Mouse (Mus musculus): ENCODE measurements around the gene Gabra1.

Gene Gabra1

GRCm38 (mm10) chr11:42182825-42183152 is at the start of gene Gabra1:
Gabra1 (minus strand) TSS chr11:42182930.
- TF ChIP-seq CTCF (conservative IDR thresholded peaks at IDR 0.05; ENCODE audit: low read length) (no peak), NANOG (IDR thresholded peaks at IDR 0.05; ENCODE audit: borderline replicate concordance, low read length) (no peak), POU5F1 (IDR thresholded peaks at IDR 0.05; ENCODE audit: borderline replicate concordance, low read length) (no peak)
- H3K4me3 ChIP-seq (replicated peaks; ENCODE audit: low read length): peak within 1 kb of the TSS; percentile 72
- peaks cover 15% of the 10 kb centered on the region for H3K4me1 ChIP-seq (replicated peaks; ENCODE audit: low read depth, low read length)
- no peaks in the 10 kb centered on the region for H3K36me3 ChIP-seq (ENCODE audit: insufficient read depth, low read length)
- H3K27me3 ChIP-seq (ENCODE audit: insufficient read depth, low read length): peaks cover 40% of the 10 kb centered on the region
- H3K9me3 ChIP-seq (ENCODE audit: low read length): no peaks in the 10 kb centered on the region

- Histone ChIP-seq H3K27me3 (ENCODE audit: insufficient read depth, low read length) (peaks cover 40% of the 10 kb centered on the region), H3K4me3 (replicated peaks; ENCODE audit: low read length) (peak overlapping the region; percentile 72), H3K9me3 (ENCODE audit: low read length) (no peaks in the 10 kb centered on the region), H3K4me1 (replicated peaks; ENCODE audit: low read depth, low read length) (peaks cover 15% of the 10 kb centered on the region), H3K36me3 (ENCODE audit: insufficient read depth, low read length) (no peaks in the 10 kb centered on the region)
- TF ChIP-seq NANOG (IDR thresholded peaks at IDR 0.05; ENCODE audit: borderline replicate concordance, low read length) (no peak), CTCF (conservative IDR thresholded peaks at IDR 0.05; ENCODE audit: low read length) (no peak), POU5F1 (IDR thresholded peaks at IDR 0.05; ENCODE audit: borderline replicate concordance, low read length) (no peak)
Observed at GRCm38 (mm10) chr11:42181973-42182824, 531 bp downstream of the Gabra1 start.

DNA sequence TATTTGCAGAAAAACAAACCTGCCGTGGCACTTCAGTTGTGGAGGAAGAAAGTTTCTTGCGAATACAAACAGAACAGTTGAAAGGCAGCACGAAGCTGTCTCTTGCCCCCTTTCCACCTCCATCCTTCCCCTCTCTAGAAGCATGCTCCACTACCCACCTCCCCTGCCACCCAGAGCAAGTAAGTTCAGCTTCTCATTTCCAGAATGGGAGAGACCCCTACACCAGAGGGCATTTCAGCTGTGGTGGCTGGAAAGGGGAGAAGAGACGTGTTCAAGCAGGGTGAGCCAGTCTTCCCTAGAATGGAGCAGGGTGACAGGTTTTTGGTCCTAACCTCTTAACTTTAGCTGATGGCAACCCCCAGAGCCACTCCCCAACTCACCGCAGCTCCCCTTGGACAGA is 1.3 kb downstream of the Gabra1 start:
- TF ChIP-seq POU5F1 (IDR thresholded peaks at IDR 0.05; ENCODE audit: borderline replicate concordance, low read length) (no peak), NANOG (IDR thresholded peaks at IDR 0.05; ENCODE audit: borderline replicate concordance, low read length) (no peak), CTCF (conservative IDR thresholded peaks at IDR 0.05; ENCODE audit: low read length) (no peak)
- Histone ChIP-seq H3K36me3 (ENCODE audit: insufficient read depth, low read length) (no peaks in the 10 kb centered on the region), H3K9me3 (ENCODE audit: low read length) (no peaks in the 10 kb centered on the region)

GRCm38 (mm10) chr11:42179535-42179934 is 3.2 kb downstream of the Gabra1 start:
- Histone ChIP-seq H3K36me3 (ENCODE audit: insufficient read depth, low read length) (no peaks in the 10 kb centered on the region), H3K9me3 (ENCODE audit: low read length) (no peaks in the 10 kb centered on the region), H3K27me3 (ENCODE audit: insufficient read depth, low read length) (peaks cover 40% of the 10 kb centered on the region), H3K4me1 (replicated peaks; ENCODE audit: low read depth, low read length) (peaks cover 15% of the 10 kb centered on the region), H3K4me3 (replicated peaks; ENCODE audit: low read length) (no peak overlapping the region)
- no peak for TF ChIP-seq POU5F1 (IDR thresholded peaks at IDR 0.05; ENCODE audit: borderline replicate concordance, low read length)
- no peak for TF ChIP-seq CTCF (conservative IDR thresholded peaks at IDR 0.05; ENCODE audit: low read length)
- TF ChIP-seq NANOG (IDR thresholded peaks at IDR 0.05; ENCODE audit: borderline replicate concordance, low read length): no peak

More for the DNA sequence above, 1.3 kb downstream of the Gabra1 start:
- peaks cover 15% of the 10 kb centered on the region for H3K4me1 ChIP-seq (replicated peaks; ENCODE audit: low read depth, low read length)
- H3K27me3 ChIP-seq (ENCODE audit: insufficient read depth, low read length): peaks cover 40% of the 10 kb centered on the region
- H3K4me3 ChIP-seq (replicated peaks; ENCODE audit: low read length): peak overlapping the region; percentile 72; the same call in 1 of the 2 replicates

- TF ChIP-seq CTCF (conservative IDR thresholded peaks at IDR 0.05; ENCODE audit: low read length): no peak
- no peak for TF ChIP-seq NANOG (IDR thresholded peaks at IDR 0.05; ENCODE audit: borderline replicate concordance, low read length)
- no peak for TF ChIP-seq POU5F1 (IDR thresholded peaks at IDR 0.05; ENCODE audit: borderline replicate concordance, low read length)
- no peaks in the 10 kb centered on the region for H3K36me3 ChIP-seq (ENCODE audit: insufficient read depth, low read length)
Observed at GRCm38 (mm10) chr11:42178296-42178695, 4.4 kb downstream of the Gabra1 start.

GRCm38 (mm10) chr11:42151396-42151795 is 31.3 kb downstream of the Gabra1 start:
- Histone ChIP-seq H3K9me3 (ENCODE audit: low read length) (no peaks in the 10 kb centered on the region), H3K4me3 (replicated peaks; ENCODE audit: low read length) (no peak overlapping the region), H3K27me3 (ENCODE audit: insufficient read depth, low read length) (no peaks in the 10 kb centered on the region), H3K4me1 (replicated peaks; ENCODE audit: low read depth, low read length) (no peaks in the 10 kb centered on the region), H3K36me3 (ENCODE audit: insufficient read depth, low read length) (no peaks in the 10 kb centered on the region)
- no peak for TF ChIP-seq NANOG (IDR thresholded peaks at IDR 0.05; ENCODE audit: borderline replicate concordance, low read length)
- no peak for TF ChIP-seq POU5F1 (IDR thresholded peaks at IDR 0.05; ENCODE audit: borderline replicate concordance, low read length)
- TF ChIP-seq CTCF (conservative IDR thresholded peaks at IDR 0.05; ENCODE audit: low read length): no peak

More at GRCm38 (mm10) chr11:42178296-42178695, 4.4 kb downstream of the Gabra1 start:
- H3K27me3 ChIP-seq (ENCODE audit: insufficient read depth, low read length): peaks cover 32% of the 10 kb centered on the region
- H3K9me3 ChIP-seq (ENCODE audit: low read length): no peaks in the 10 kb centered on the region
- H3K4me3 ChIP-seq (replicated peaks; ENCODE audit: low read length): no peak overlapping the region
- H3K4me1 ChIP-seq (replicated peaks; ENCODE audit: low read depth, low read length): peaks cover 15% of the 10 kb centered on the region

GRCm38 (mm10) chr11:42116931-42117330 is 65.8 kb downstream of the Gabra1 start:
- H3K4me1 ChIP-seq (replicated peaks; ENCODE audit: low read depth, low read length): no peaks in the 10 kb centered on the region
- H3K4me3 ChIP-seq (replicated peaks; ENCODE audit: low read length): no peak overlapping the region
- H3K27me3 ChIP-seq (ENCODE audit: insufficient read depth, low read length): no peaks in the 10 kb centered on the region
- H3K9me3 ChIP-seq (ENCODE audit: low read length): peaks cover 7% of the 10 kb centered on the region
- TF ChIP-seq NANOG (IDR thresholded peaks at IDR 0.05; ENCODE audit: borderline replicate concordance, low read length) (no peak), POU5F1 (IDR thresholded peaks at IDR 0.05; ENCODE audit: borderline replicate concordance, low read length) (no peak), CTCF (conservative IDR thresholded peaks at IDR 0.05; ENCODE audit: low read length) (no peak)
- H3K36me3 ChIP-seq (ENCODE audit: insufficient read depth, low read length): no peaks in the 10 kb centered on the region

GRCm38 (mm10) chr11:42110051-42110450 is 72.7 kb downstream of the Gabra1 start:
- Histone ChIP-seq H3K9me3 (ENCODE audit: low read length) (peaks cover 24% of the 10 kb centered on the region), H3K36me3 (ENCODE audit: insufficient read depth, low read length) (no peaks in the 10 kb centered on the region), H3K4me1 (replicated peaks; ENCODE audit: low read depth, low read length) (peaks cover 15% of the 10 kb centered on the region), H3K27me3 (ENCODE audit: insufficient read depth, low read length) (no peaks in the 10 kb centered on the region), H3K4me3 (replicated peaks; ENCODE audit: low read length) (no peak overlapping the region)
- TF ChIP-seq CTCF (conservative IDR thresholded peaks at IDR 0.05; ENCODE audit: low read length) (no peak), POU5F1 (IDR thresholded peaks at IDR 0.05; ENCODE audit: borderline replicate concordance, low read length) (no peak)
